Mouse (Mus musculus) left cerebral cortex, adult 6 months (tissue): ENCODE results near the gene Klra17. TPM values are rescaled to one million over a fixed set of nuclear protein-coding genes. Genes with fewer than 3 reads are reported as not detected.

Experiments
- long read RNA-seq, 2 experiments: library from polyadenylated mRNA; unstranded; transcript quantifications; one replicate each; pipeline ENCODE4 v2.0.0; 2019 to 2020
- polyA plus RNA-seq: library from polyadenylated mRNA; unstranded; fragments of <200 nt; fragmentation: Nextera tagmentation; gene quantifications from 2 replicates; pipeline ENCODE4 v1.2.3, GENCODE M21; 2021

Klra17 gene
- polyA plus RNA-seq = not detected in 2 replicates
- long read RNA-seq, experiment 1 = 0 reads
- long read RNA-seq, experiment 2 = 0 reads

DNA sequence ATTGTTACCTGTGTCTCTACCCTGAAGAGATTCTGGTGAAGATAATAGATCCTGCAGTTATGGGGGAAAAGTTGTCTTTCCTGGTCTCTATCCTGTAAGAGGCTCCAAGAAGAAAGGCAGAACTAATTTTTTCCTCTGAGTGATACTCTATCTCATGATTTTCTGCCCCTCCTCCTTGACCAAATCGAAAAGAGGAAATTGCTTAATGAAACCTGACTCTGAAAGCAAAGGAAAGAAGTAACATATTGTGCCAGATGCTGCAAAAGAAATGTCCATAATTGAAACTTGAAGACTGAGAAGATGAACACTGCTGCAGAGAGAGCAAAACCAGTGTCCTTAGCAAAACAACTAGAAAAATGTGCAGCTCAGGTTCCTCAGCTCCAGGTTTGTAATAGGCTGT, at the start of gene Klra17:
TSS of gene Klra17 (minus strand) at position 124 of the 400 bp plus-strand sequence.

DNA sequence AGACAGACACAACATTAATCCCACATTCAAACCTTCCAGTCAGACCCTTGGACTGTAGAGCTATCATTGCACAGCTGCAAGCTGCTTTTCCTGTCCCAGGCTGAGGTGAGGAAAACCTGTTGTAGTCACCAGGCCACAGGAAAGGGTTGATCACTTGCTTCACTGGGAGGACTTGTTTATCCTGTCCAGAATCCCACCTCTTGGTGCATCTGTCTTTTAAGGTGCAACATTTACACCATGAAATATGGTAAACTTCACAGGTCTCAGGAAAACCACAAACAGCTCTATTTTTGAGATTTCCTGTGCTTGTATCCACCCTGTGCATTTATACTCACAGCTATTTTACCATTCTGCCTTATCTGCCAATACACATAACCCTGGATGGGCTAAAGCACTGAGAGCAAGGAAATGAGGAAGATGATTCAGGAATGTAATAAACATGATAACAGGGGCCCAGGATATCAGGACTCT, 41.0 kb upstream of the Klra17 start, which contains the start of gene Klra5:
TSS of gene Klra5 (minus strand) at position 175 of the 471 bp plus-strand sequence.

DNA sequence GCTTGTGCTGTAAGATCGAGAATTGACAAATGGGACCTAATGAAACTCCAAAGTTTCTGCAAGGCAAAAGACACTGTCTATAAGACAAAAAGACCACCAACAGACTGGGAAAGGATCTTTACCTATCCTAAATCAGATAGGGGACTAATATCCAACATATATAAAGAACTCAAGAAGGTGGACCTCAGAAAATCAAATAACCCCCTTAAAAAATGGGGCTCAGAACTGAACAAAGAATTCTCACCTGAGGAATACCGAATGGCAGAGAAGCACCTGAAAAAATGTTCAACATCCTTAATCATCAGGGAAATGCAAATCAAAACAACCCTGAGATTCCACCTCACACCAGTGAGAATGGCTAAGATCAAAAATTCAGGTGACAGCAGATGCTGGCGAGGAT, 14.1 kb downstream of the Klra17 start, which contains the start of gene Gm17631:
TSS of gene Gm17631 (plus strand) at position 301 of the 400 bp plus-strand sequence.

DNA sequence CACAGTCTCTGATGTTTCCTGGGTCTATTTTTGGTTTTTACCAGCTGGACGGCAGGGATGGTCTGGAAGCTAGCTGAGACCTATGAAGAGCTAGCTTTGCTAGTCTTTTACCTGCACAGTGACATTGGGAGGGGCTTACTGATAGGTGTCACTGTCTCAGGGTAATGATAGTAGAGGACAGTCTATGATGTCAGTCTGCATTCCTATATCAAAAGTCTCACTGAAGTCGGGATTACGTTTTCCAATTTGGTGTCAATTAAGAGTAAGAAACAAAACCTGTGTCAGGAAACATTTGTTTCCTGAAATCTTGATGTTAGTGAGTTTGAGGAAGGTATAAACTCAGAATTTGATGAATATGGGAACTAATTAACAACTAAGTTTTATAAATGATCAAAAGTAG, 92.3 kb downstream of the Klra17 start, which contains the start of gene Gm156:
TSS of gene Gm156 (minus strand) at position 101 of the 400 bp plus-strand sequence.

Other genes starting within 250 kb of the Klra17 start
- not detected in 2 replicates for gene Klrc3, start 233.3 kb downstream of the Klra17 start, polyA plus RNA-seq
- not detected in 2 replicates for gene Klrc2, start 216.0 kb downstream of the Klra17 start, polyA plus RNA-seq
- gene Klrc1, start 197.7 kb downstream of the Klra17 start, polyA plus RNA-seq = not detected in 2 replicates
- not detected in 2 replicates for gene Klri1, start 159.5 kb downstream of the Klra17 start, polyA plus RNA-seq
- gene Klri2, start 136.2 kb downstream of the Klra17 start, polyA plus RNA-seq = 0.03 and 0.10 TPM in 2 replicates
- gene Gm156, start 92.4 kb downstream of the Klra17 start, polyA plus RNA-seq = not detected in 2 replicates
- not detected in 2 replicates for gene Gm17631, start 14.0 kb downstream of the Klra17 start, polyA plus RNA-seq
- gene Klra5, start 41.0 kb upstream of the Klra17 start, polyA plus RNA-seq = not detected in 2 replicates
- not detected in 2 replicates for gene Klra6, start 150.3 kb upstream of the Klra17 start, polyA plus RNA-seq
- gene Klra4, start 190.6 kb upstream of the Klra17 start, polyA plus RNA-seq = not detected in 2 replicates